Mouse (Mus musculus): Measurements from ENCODE around the gene 9130019O22Rik.
"Not testable (repeated sequence)": the region's sequence is repeated elsewhere in the genome, so short reads cannot be mapped to it uniquely, and the experiment has no call there.

9130019O22Rik gene

DNA sequence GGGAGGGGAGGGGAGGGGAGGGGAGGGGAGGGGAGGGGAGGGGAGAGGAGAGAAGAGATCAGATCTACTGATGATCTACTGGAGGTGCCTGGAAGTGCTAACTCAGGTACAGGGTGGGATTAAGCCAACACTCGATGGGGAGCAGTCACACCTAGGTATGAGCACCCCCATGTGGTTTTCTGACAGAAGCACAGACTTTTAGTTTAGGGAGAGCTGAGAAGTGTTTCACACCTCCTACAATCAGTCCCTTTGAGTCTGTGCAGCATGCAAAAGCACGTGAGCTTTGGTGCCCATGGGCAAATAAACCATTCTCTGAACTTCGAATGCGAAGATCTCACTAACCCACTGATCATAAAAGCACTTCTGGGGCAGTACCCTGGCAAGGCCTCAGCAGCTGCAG lies 44.6 kb downstream of the 9130019O22Rik start:
- no peak for DNase-seq (ENCODE audit: low read depth in 1 of 2, low spot score in 2 of 2)

DNA sequence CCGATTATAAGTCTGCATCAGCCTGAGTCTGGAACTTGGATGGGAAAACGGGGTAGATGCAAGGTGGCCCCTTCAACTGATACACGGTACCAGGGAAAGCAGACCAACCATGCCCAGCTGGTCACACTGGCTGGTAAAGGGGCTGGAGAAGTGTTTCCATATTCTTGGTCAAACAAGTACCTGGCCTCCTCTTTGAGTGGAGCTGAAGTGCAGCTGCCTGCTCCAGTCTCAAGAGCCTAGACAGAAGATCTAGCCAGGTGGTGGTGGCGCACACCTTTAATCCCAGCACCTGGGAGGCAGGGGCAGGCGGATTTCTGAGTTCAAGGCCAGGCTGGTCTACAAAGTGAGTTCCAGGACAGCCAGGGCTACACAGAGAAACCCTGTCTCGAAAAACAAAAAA lies 45.1 kb downstream of the 9130019O22Rik start:
- DNase-seq (ENCODE audit: low read depth in 1 of 2, low spot score in 2 of 2), result not testable (repeated sequence)

DNA sequence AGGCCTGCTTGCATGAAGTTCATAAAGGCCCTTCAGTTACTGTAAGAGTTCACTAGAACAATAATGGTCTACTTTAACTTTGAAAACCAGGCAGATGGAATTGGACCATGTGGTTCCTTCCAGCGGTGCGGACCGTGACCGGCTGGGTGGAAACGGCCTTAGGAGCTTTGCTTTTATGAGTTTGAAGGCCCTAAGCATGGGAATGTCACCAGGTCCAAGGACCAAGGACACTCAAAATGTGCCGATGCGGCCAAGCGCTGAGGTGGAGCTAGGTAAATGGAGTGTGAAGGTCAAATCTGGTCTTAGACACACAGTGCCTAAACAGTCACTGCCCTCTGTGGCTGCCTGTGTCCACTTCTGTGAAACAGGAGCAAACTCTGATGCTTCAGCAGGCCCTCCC lies 45.6 kb downstream of the 9130019O22Rik start:
- DNase-seq (ENCODE audit: low read depth in 1 of 2, low spot score in 2 of 2), result no peak

DNA sequence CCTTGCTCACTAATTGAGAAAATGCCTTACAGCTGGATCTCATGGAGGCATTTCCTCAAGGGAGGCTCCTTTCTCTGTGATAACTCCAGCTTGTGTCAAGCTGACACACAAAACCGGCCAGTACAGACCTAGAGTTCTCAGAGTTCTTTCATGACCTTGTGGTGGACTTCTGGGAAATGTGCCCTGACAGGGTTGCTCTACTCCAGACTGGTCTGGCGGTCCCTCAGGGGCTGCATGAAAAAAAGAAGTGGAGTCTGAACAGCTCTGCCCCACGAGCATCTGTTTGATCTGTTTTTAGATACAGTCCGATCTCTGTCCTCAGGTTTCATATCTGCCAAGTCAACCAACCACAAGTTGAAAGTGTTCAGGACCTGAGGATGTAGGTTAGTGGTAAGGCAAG lies 49.3 kb downstream of the 9130019O22Rik start:
- DNase-seq (ENCODE audit: low read depth in 1 of 2, low spot score in 2 of 2), result no peak

DNA sequence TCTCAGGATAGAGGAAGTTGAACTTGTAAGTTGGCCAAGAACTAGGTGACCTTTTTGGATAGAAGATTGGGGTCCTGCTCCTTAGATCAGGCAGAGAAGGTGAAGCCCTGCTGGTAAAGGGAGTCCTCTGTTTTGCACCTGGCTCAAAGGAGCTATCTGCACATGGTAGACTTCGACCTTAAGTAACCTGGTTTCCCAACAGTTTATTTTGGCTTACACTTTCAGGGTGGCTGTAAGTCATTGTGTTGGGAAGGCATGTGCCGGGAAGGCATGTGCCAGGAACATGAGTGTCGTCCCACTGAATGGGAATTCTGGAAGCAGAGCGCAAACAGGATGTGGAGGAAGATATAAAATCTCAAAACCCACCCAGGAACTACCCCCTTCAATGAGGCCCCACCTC lies 51.4 kb downstream of the 9130019O22Rik start:
- no peak for DNase-seq (ENCODE audit: low read depth in 1 of 2, low spot score in 2 of 2)

DNA sequence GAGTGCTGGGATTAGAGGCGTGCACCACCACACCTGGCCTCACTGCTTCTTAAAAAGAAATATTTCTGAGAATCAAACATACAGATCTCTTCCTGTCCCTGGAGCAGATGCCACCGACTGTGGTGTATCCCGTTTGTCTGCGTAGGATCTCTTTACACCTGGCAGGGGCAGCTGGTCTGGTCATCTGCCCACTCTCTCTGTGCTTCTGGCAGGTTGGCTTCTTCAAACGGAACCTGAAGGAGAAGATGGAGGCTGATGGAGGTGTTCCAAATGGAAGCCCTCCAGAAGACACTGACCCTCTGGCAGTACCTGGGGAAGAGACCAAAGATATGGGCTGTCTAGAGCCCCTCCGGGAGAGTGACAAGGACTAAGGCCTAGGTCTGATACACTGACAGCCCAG lies 53.7 kb downstream of the 9130019O22Rik start:
- no peak for DNase-seq (ENCODE audit: low read depth in 1 of 2, low spot score in 2 of 2)

Measured in monocyte, adult 2 months (primary cell).